Mouse (Mus musculus) forebrain, embryonic 14.5 days (tissue): ENCODE data around the gene Foxr1. TPM values are rescaled to one million over a fixed set of nuclear protein-coding genes. Genes with fewer than 3 reads are reported as not detected.

Source experiments
- ATAC-seq: fragments of 200-750 bp; cut with Nextera tagmentation; 2 replicates; pipeline ENCODE4 v1.8.0; 2017; ENCODE audit warnings: mild to moderate bottlenecking, moderate library complexity
- DNase-seq: peaks from one replicate; pipeline ENCODE4 v3.0.0-alpha.2; 2015; ENCODE audit warnings: low spot score
- H3K27ac ChIP-seq: fragments of 300-500 bp; sonication (generic); 2 replicates; pipeline ENCODE4 v1.5.1; 2014; ENCODE audit warnings: low read depth, mild to moderate bottlenecking, control low read depth, low read length, moderate library complexity
- H3K27me3 ChIP-seq: fragments of 300-500 bp; sonication (generic); replicated peaks from 2 replicates; pipeline ENCODE4 v1.6.1; 2014; ENCODE audit warnings: low read length, control low read depth, mixed read lengths; ENCODE audit not compliant: control insufficient read depth, insufficient read depth
- H3K36me3 ChIP-seq: fragments of 300-500 bp; sonication (generic); 2 replicates; pipeline ENCODE4 v1.6.1; 2014; ENCODE audit warnings: low read length, control low read depth; ENCODE audit not compliant: control insufficient read depth, insufficient read depth
- H3K4me1 ChIP-seq: fragments of 300-500 bp; sonication (generic); 2 replicates; pipeline ENCODE4 v1.6.1; 2014; ENCODE audit warnings: antibody characterized with exemption, low read length, control low read depth; ENCODE audit not compliant: control insufficient read depth, insufficient read depth
- H3K4me2 ChIP-seq: fragments of 300-500 bp; sonication (generic); 2 replicates; pipeline ENCODE4 v1.6.1; 2014; ENCODE audit warnings: mild to moderate bottlenecking, control low read depth, low read length
- H3K4me3 ChIP-seq: fragments of 300-500 bp; sonication (generic); 2 replicates; pipeline ENCODE4 v1.5.1; 2014; ENCODE audit warnings: low read depth, low read length, control low read depth
- H3K9ac ChIP-seq: fragments of 300-500 bp; sonication (generic); 2 replicates; pipeline ENCODE4 v1.6.1; 2014; ENCODE audit warnings: mild to moderate bottlenecking, low read length, control low read depth, moderate library complexity
- H3K9me3 ChIP-seq: fragments of 300-500 bp; sonication (generic); replicated peaks from 2 replicates; pipeline ENCODE4 v1.6.1; 2016; ENCODE audit warnings: low read length, control low read depth, mixed read lengths; ENCODE audit not compliant: control insufficient read depth
- WGBS: fragments of 180-500 bp; shearing (Covaris S2); extraction: QIAGEN DNeasy Blood & Tissue Kit; methylation state at CpG from one replicate; pipeline ENCODE4 v1.1.7; 2014; 5-methylcytosine and 5-hydroxymethylcytosine counted together
- polyA plus RNA-seq: library from polyadenylated mRNA; unstranded; fragments of >200 nt; fragmentation: Nextera tagmentation; extraction: Ambion mirVana; gene quantifications from 2 replicates; pipeline ENCODE4 v1.2.1, GENCODE M21; 2014

Foxr1 gene
- polyA plus RNA-seq, 1 experiment from 2014 or later: not detected

- DNase-seq: no peak
- ATAC-seq: no peak
- 0 out of 2 replicates have a peak, but pooled peaks cover 6% of the 10 kb centered on the region for H3K4me1 ChIP-seq
- no peaks in the 10 kb centered on the region for H3K27me3 ChIP-seq
- H3K9me3 ChIP-seq: no peaks in the 10 kb centered on the region
- H3K27ac ChIP-seq: no peak overlapping the region
- no peak overlapping the region for H3K9ac ChIP-seq
- WGBS: 88% methylated on average over 13 of the region's 13 CpGs
- H3K4me2 ChIP-seq: no peak overlapping the region
- H3K4me3 ChIP-seq: no peak overlapping the region
- peaks cover 52% of the 10 kb centered on the region for H3K36me3 ChIP-seq
These were observed 41.7 kb downstream of the Foxr1 start for GRCm38 (mm10) chr9:44399114-44399794.

- ATAC-seq: no peak
- H3K9ac ChIP-seq: 0 out of 2 replicates have a peak overlapping the region, but pooled peaks have one; percentile 4
- H3K4me1 ChIP-seq: 0 out of 2 replicates have a peak, but pooled peaks cover 6% of the 10 kb centered on the region
- 84% methylated on average over 9 of the region's 9 CpGs for WGBS
- DNase-seq: no peak
- peak overlapping the region; percentile 66; the same call in 1 of the 2 replicates for H3K4me3 ChIP-seq
- H3K36me3 ChIP-seq: peaks cover 45% of the 10 kb centered on the region
- H3K27ac ChIP-seq: no peak overlapping the region
- no peaks in the 10 kb centered on the region for H3K9me3 ChIP-seq
- H3K27me3 ChIP-seq: no peaks in the 10 kb centered on the region
- H3K4me2 ChIP-seq: peak overlapping the region; percentile 71
These were observed 42.4 kb downstream of the Foxr1 start for GRCm38 (mm10) chr9:44398551-44398950.

- peaks cover 40% of the 10 kb centered on the region for H3K36me3 ChIP-seq
- no peaks in the 10 kb centered on the region for H3K9me3 ChIP-seq
- H3K27ac ChIP-seq: no peak overlapping the region
- H3K4me2 ChIP-seq: peak overlapping the region; percentile 71
- 0 out of 2 replicates have a peak, but pooled peaks cover 6% of the 10 kb centered on the region for H3K4me1 ChIP-seq
- ATAC-seq (no peak), DNase-seq (no peak)
- 15% methylated on average over 4 of the region's 4 CpGs for WGBS
- no peaks in the 10 kb centered on the region for H3K27me3 ChIP-seq
- H3K4me3 ChIP-seq: peak overlapping the region; percentile 66
- H3K9ac ChIP-seq: peak overlapping the region; percentile 4; the same call in 1 of the 2 replicates
These were observed 42.8 kb downstream of the Foxr1 start for GRCm38 (mm10) chr9:44398087-44398486.

GRCm38 (mm10) chr9:44396684-44397411, 44.1 kb downstream of the Foxr1 start, which contains the start of gene Slc37a4:
Slc37a4 (plus strand) TSS chr9:44396852.
- ATAC-seq: peak; percentile 97
- Histone ChIP-seq H3K27me3 (no peaks in the 10 kb centered on the region), H3K4me3 (peak within 1 kb of the TSS; percentile 66), H3K9me3 (no peaks in the 10 kb centered on the region), H3K4me1 (0 out of 2 replicates have a peak, but pooled peaks cover 6% of the 10 kb centered on the region), H3K4me2 (peak within 1 kb of the TSS; percentile 71), H3K36me3 (peaks cover 39% of the 10 kb centered on the region), H3K27ac (peak within 1 kb of the TSS; percentile 39; the same call in 1 of the 2 replicates), H3K9ac (peak within 1 kb of the TSS; percentile 69)
- DNase-seq: peak; percentile 95
- under 1% methylated on average over 42 of the region's 43 CpGs for WGBS

GRCm38 (mm10) chr9:44391466-44391865, 49.5 kb downstream of the Foxr1 start:
- no peak overlapping the region for H3K4me3 ChIP-seq
- 32% methylated on average over 4 of the region's 4 CpGs for WGBS

GRCm38 (mm10) chr9:44389273-44389672, 51.7 kb downstream of the Foxr1 start:
- 61% methylated on average over 8 of the region's 8 CpGs for WGBS
- H3K9ac ChIP-seq: no peak overlapping the region
- peaks cover 83% of the 10 kb centered on the region for H3K36me3 ChIP-seq
- no peak overlapping the region for H3K4me2 ChIP-seq
- H3K9me3 ChIP-seq: no peaks in the 10 kb centered on the region
- no peaks in the 10 kb centered on the region for H3K4me1 ChIP-seq
- no peaks in the 10 kb centered on the region for H3K27me3 ChIP-seq
- no peak overlapping the region for H3K4me3 ChIP-seq
- DNase-seq: peak; percentile 59
- H3K27ac ChIP-seq: no peak overlapping the region
- no peak for ATAC-seq

More at GRCm38 (mm10) chr9:44391466-44391865, 49.5 kb downstream of the Foxr1 start:
- DNase-seq (peak; percentile 72), ATAC-seq (peak; percentile 61; the same call in 1 of the 2 replicates)
- Histone ChIP-seq H3K36me3 (peaks cover 61% of the 10 kb centered on the region), H3K27me3 (no peaks in the 10 kb centered on the region), H3K9me3 (no peaks in the 10 kb centered on the region), H3K9ac (no peak overlapping the region), H3K4me2 (no peak overlapping the region), H3K27ac (no peak overlapping the region; the same call in 1 of the 2 replicates), H3K4me1 (no peaks in the 10 kb centered on the region)

GRCm38 (mm10) chr9:44387221-44387620, 53.7 kb downstream of the Foxr1 start:
- Histone ChIP-seq H3K9me3 (no peaks in the 10 kb centered on the region), H3K27ac (no peak overlapping the region), H3K27me3 (no peaks in the 10 kb centered on the region), H3K4me2 (no peak overlapping the region), H3K4me3 (no peak overlapping the region), H3K4me1 (no peaks in the 10 kb centered on the region), H3K36me3 (peaks cover 97% of the 10 kb centered on the region), H3K9ac (no peak overlapping the region)
- WGBS: 85% methylated on average over 3 of the region's 3 CpGs
- no peak for ATAC-seq
- DNase-seq: no peak

GRCm38 (mm10) chr9:44384596-44384995, 56.3 kb downstream of the Foxr1 start:
- Histone ChIP-seq H3K4me3 (no peak overlapping the region), H3K9ac (no peak overlapping the region), H3K4me1 (peaks cover 8% of the 10 kb centered on the region), H3K27me3 (no peaks in the 10 kb centered on the region), H3K36me3 (peaks cover 88% of the 10 kb centered on the region), H3K4me2 (no peak overlapping the region), H3K27ac (no peak overlapping the region), H3K9me3 (no peaks in the 10 kb centered on the region)
- DNase-seq (no peak), ATAC-seq (no peak)
- WGBS: 94% methylated on average over 13 of the region's 13 CpGs
